Mouse (Mus musculus): Measurements from ENCODE around the gene Hoxb6.

GRCm38 (mm10) chr11:96344061-96344877 lies 52.0 kb downstream of the Hoxb6 start:
- TF ChIP-seq GATA1 (IDR thresholded peaks at IDR 0.05; ENCODE audit: low read depth, low read length) (no peak), CTCF (IDR thresholded peaks at IDR 0.05 in 2 of 3, conservative IDR thresholded peaks at IDR 0.05 in 1 of 3; ENCODE audit: control insufficient read depth in 1 of 3, insufficient read depth in 1 of 3, low read depth in 2 of 3, low read length in 3 of 3, poor library complexity in 1 of 3, severe bottlenecking in 1 of 3) (no peak), NELFE (IDR thresholded peaks at IDR 0.05; ENCODE audit: low read depth, low read length) (no peak), RCOR1 (IDR thresholded peaks at IDR 0.05; ENCODE audit: low read depth, low read length) (no peak), SIN3A (IDR thresholded peaks at IDR 0.05; ENCODE audit: low read length) (no peak), TCF12 (IDR thresholded peaks at IDR 0.05; ENCODE audit: low read depth, low read length) (no peak), CHD1 (IDR thresholded peaks at IDR 0.05; ENCODE audit: low read depth, low read length) (no peak), POLR2A (IDR thresholded peaks at IDR 0.05; ENCODE audit: control insufficient read depth in 1 of 2, insufficient read depth in 1 of 2, low read depth in 1 of 2, low read length in 2 of 2, poor library complexity in 1 of 2) (no peak), EP300 (IDR thresholded peaks at IDR 0.05; ENCODE audit: low read depth in 1 of 2, low read length in 2 of 2) (no peak), MAX (IDR thresholded peaks at IDR 0.05; ENCODE audit: low read length) (no peak), JUND (IDR thresholded peaks at IDR 0.05; ENCODE audit: low read depth, low read length) (no peak), POLR2AphosphoS5 (IDR thresholded peaks at IDR 0.05; ENCODE audit: borderline replicate concordance, low read depth, low read length) (no peak), ZKSCAN1 (IDR thresholded peaks at IDR 0.05; ENCODE audit: low read depth, low read length) (no peak), GABPA (IDR thresholded peaks at IDR 0.05; ENCODE audit: low read depth, low read length) (no peak)
